Mouse (Mus musculus): ENCODE data around the gene Mettl9.

Gene Mettl9

GRCm38 (mm10) chr7:121098614-121099389, 64.6 kb downstream of the Mettl9 start:
- DNase-seq (ENCODE audit: low spot score), result no peak

- DNase-seq (ENCODE audit: low spot score), result no peak
Measured at GRCm38 (mm10) chr7:121107851-121108250, 73.6 kb downstream of the Mettl9 start.

- DNase-seq (ENCODE audit: low spot score), result no peak
Measured at GRCm38 (mm10) chr7:121111321-121111720, 77.1 kb downstream of the Mettl9 start.

GRCm38 (mm10) chr7:121111762-121112161, 77.5 kb downstream of the Mettl9 start:
- DNase-seq (ENCODE audit: low spot score), result no peak

- peak; percentile 57 for DNase-seq (ENCODE audit: low spot score)
Measured at GRCm38 (mm10) chr7:121120143-121120818, 86.0 kb downstream of the Mettl9 start.

Data from urinary bladder, postnatal 10 days (tissue).